Mouse (Mus musculus) kidney, embryonic 14.5 days (tissue): Measurements from ENCODE around the gene Fbxl17. TPM values are rescaled to one million over a fixed set of nuclear protein-coding genes. Genes with fewer than 3 reads are reported as not detected.

ENCODE experiments used
- ATAC-seq: fragments of 200-750 bp; cut with Nextera tagmentation; 2 replicates; pipeline ENCODE4 v1.8.0; 2017; ENCODE audit warnings: moderate number of reproducible peaks, mild to moderate bottlenecking, moderate TSS enrichment, moderate library complexity; ENCODE audit not compliant: low FRiP score, low TSS enrichment
- H3K27ac ChIP-seq: fragments of 300-500 bp; sonication (generic); 2 replicates; pipeline ENCODE4 v1.5.1; 2014; ENCODE audit warnings: low read depth, mild to moderate bottlenecking, low read length, moderate library complexity, mixed read lengths
- H3K27me3 ChIP-seq: fragments of 300-500 bp; sonication (generic); 2 replicates; pipeline ENCODE4 v1.6.1; 2014; ENCODE audit warnings: mild to moderate bottlenecking, low read length; ENCODE audit not compliant: control insufficient read depth, insufficient read depth
- H3K36me3 ChIP-seq: fragments of 300-500 bp; sonication (generic); 2 replicates; pipeline ENCODE4 v1.6.1; 2014; ENCODE audit warnings: low read length, mixed read lengths; ENCODE audit not compliant: control insufficient read depth, insufficient read depth
- H3K4me1 ChIP-seq: fragments of 300-500 bp; sonication (generic); 2 replicates; pipeline ENCODE4 v1.6.1; 2014; ENCODE audit warnings: low read length, mixed read lengths; ENCODE audit not compliant: control insufficient read depth, insufficient read depth
- H3K4me2 ChIP-seq: fragments of 300-500 bp; sonication (generic); replicated peaks from 2 replicates; pipeline ENCODE4 v1.6.1; 2014; ENCODE audit warnings: low read depth, mild to moderate bottlenecking, low read length
- H3K4me3 ChIP-seq: fragments of 300-500 bp; sonication (generic); 2 replicates; pipeline ENCODE4 v1.5.1; 2014; ENCODE audit warnings: mild to moderate bottlenecking, low read length
- H3K9ac ChIP-seq: fragments of 300-500 bp; sonication (generic); 2 replicates; pipeline ENCODE4 v1.6.1; 2014; ENCODE audit warnings: low read depth, mild to moderate bottlenecking, low read length, moderate library complexity
- H3K9me3 ChIP-seq: fragments of 300-500 bp; sonication (generic); 2 replicates; pipeline ENCODE4 v1.6.1; 2016; ENCODE audit warnings: low read length; ENCODE audit not compliant: control insufficient read depth
- WGBS: fragments of 180-500 bp; shearing (Covaris S2); extraction: QIAGEN DNeasy Blood & Tissue Kit; methylation state at CpG from one replicate; pipeline ENCODE4 v1.1.7; 2014; 5-methylcytosine and 5-hydroxymethylcytosine counted together
- polyA plus RNA-seq: library from polyadenylated mRNA; unstranded; fragments of >200 nt; fragmentation: Nextera tagmentation; extraction: Ambion mirVana; gene quantifications from 2 replicates; pipeline ENCODE4 v1.2.1, GENCODE M21; 2014

The Fbxl17 gene
- polyA plus RNA-seq, 1 experiment from 2014 or later = 8.8 TPM

DNA sequence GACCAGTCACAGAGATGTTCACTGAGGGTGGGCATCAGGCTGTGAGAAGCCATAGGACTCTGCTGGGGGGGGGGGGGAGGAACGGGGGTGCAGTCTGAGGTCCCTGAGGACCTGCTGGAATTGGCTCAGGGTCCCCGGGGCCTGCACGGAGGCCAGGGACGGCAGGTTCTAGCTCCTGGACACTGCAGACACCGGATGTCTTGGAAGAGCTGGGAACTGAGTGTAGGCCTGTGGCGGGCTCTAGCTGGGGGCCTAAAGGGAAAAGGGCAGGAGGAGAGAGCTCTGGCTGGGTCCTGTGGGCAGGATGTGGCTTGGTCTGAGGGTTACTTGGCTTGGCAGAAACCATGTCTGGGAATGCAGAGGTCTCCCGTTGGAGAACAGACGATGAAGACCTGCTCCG lies 254.3 kb downstream of the Fbxl17 start:
- Histone ChIP-seq H3K4me3 (no peak overlapping the region), H3K36me3 (no peaks in the 10 kb centered on the region), H3K9ac (no peak overlapping the region), H3K4me2 (no peak overlapping the region), H3K27me3 (no peaks in the 10 kb centered on the region), H3K4me1 (0 out of 2 replicates have a peak, but pooled peaks cover 4% of the 10 kb centered on the region), H3K9me3 (no peaks in the 10 kb centered on the region), H3K27ac (no peak overlapping the region)
- ATAC-seq = no peak
- 95% methylated on average over 9 of the region's 9 CpGs for WGBS

DNA sequence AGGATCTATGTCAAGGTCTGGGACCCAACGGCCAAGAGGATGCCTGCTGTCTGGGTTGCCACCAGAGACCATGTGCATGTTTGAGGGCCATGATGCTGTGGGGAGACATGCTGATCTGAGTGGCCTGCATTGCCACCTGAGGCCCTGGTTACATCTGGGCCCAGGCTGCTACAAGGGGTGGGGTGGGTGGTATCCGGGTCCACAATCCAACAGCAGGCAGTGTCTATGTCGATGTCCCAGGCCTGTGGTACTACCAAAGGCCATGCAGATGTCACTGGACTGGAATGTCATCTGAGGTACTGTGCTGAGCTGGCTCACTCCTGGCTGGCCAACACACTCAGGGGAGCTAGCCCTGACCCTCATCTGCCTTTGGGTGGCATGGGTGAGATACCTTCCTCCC lies 257.1 kb downstream of the Fbxl17 start:
- no peak for ATAC-seq
- no peaks in the 10 kb centered on the region for H3K27me3 ChIP-seq
- no peaks in the 10 kb centered on the region for H3K36me3 ChIP-seq
- H3K9me3 ChIP-seq = no peaks in the 10 kb centered on the region
- H3K4me2 ChIP-seq = no peak overlapping the region
- H3K27ac ChIP-seq = no peak overlapping the region
- H3K9ac ChIP-seq = no peak overlapping the region
- H3K4me3 ChIP-seq = no peak overlapping the region
- 0 out of 2 replicates have a peak, but pooled peaks cover 4% of the 10 kb centered on the region for H3K4me1 ChIP-seq
- 98% methylated on average over 3 of the region's 3 CpGs for WGBS

DNA sequence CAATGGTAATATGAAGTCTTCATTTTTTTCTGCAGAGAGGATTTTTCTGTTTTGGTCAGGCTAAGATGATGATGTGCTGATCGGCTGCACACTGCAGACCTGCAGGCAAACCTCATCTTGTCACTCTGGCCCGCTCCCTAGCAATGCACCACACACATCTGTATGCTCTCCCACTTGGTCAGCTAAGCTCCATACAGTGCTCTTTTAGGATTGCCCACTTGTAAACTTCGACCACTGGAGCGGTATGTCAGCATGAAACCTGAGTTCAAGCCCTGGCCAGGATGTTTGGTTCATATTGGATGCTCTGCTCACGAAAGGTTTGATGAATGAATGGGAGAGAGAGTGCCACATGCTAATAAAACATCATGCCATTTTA lies 259.1 kb downstream of the Fbxl17 start:
- no peaks in the 10 kb centered on the region for H3K36me3 ChIP-seq
- no peaks in the 10 kb centered on the region for H3K27me3 ChIP-seq
- no peak overlapping the region for H3K9ac ChIP-seq
- no peak overlapping the region for H3K4me2 ChIP-seq
- no peak overlapping the region for H3K27ac ChIP-seq
- H3K9me3 ChIP-seq = no peaks in the 10 kb centered on the region
- no peaks in the 10 kb centered on the region for H3K4me1 ChIP-seq
- no peak overlapping the region for H3K4me3 ChIP-seq
- WGBS = 80% methylated on average over 5 of the region's 5 CpGs
- no peak for ATAC-seq

DNA sequence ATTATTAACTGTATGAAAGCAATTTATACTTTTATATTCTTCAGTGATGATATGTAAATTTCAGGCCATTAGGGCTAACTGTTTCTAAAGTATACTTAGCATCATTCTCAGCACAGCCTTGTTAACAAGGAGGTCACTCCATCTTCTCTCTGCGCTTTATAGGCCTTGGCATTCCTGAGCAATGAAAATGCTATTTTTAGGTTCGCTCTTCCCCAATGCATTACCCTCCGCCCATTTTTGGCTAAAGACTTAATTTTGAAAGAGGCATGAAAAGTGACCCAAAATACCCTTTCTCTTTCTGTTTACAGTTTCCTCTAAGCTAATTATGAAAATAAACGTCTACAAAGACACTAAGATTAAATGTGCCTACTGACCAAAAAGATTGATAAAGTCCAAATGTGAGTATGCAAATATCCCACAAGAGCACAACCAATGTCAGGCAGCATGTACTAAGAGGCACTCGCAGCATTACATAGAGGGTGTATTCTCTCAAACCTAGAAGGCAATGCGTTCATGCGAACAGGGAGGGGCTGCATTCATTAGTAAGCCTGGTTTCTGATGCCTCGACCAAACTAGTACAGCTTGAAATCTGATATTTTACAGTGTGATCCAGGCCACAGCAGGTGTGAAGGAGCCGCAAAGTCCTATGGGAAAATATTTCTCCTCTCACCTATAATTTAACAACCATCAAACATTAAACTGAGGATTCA lies 259.6 kb downstream of the Fbxl17 start:
- WGBS = 67% methylated on average over 9 of the region's 9 CpGs
- Histone ChIP-seq H3K9me3 (no peaks in the 10 kb centered on the region), H3K27ac (no peak overlapping the region), H3K4me2 (no peak overlapping the region), H3K4me3 (no peak overlapping the region), H3K36me3 (no peaks in the 10 kb centered on the region), H3K4me1 (no peaks in the 10 kb centered on the region), H3K9ac (no peak overlapping the region), H3K27me3 (no peaks in the 10 kb centered on the region)
- ATAC-seq = no peak

DNA sequence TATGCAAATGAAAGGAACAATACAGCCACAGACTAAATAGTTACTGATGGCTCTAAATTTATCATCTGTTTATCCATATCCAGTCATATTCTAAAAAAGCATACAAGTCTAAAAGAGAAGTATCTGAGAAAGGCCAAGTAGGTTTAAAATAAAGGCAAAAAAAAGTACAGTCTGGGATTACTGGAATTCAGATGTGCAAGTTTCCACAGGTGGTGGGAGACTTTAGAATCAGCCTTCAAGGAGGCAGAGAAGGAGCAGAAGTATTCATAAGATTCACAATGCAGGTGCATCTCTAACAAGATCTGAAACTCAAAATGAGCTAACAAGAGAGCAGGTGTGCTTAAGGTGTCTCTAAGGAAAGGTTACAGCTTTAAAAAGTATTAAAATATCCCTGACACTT lies 263.0 kb downstream of the Fbxl17 start:
- H3K4me3 ChIP-seq = no peak overlapping the region
- no peak for ATAC-seq
- H3K9me3 ChIP-seq = no peaks in the 10 kb centered on the region
- H3K9ac ChIP-seq = no peak overlapping the region
- H3K4me2 ChIP-seq = no peak overlapping the region
- no peak overlapping the region for H3K27ac ChIP-seq
- no peaks in the 10 kb centered on the region for H3K36me3 ChIP-seq
- H3K27me3 ChIP-seq = no peaks in the 10 kb centered on the region
- no peaks in the 10 kb centered on the region for H3K4me1 ChIP-seq

DNA sequence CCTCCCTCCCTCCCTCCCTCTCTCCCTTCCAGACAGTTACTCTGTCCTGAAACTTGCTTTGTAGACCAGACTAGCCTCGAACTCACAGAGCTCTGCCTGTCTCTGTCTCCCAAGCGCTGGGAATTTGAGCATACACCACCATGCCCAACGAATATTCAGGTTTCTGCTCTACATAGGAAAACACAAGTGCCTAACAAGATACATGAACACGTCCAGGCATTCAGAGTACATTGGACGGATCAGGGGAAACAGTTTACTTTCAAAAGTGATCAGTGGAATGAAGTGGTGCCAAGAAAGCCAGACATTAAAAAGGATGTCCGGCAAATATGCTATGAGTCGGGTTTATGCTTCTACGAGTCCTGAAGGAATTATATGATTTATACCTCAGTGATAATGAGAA lies 263.6 kb downstream of the Fbxl17 start:
- 88% methylated on average over 8 of the region's 8 CpGs for WGBS
- Histone ChIP-seq H3K27me3 (no peaks in the 10 kb centered on the region), H3K36me3 (no peaks in the 10 kb centered on the region), H3K4me3 (no peak overlapping the region), H3K27ac (no peak overlapping the region), H3K4me1 (no peaks in the 10 kb centered on the region), H3K9me3 (no peaks in the 10 kb centered on the region), H3K4me2 (no peak overlapping the region), H3K9ac (no peak overlapping the region)
- no peak for ATAC-seq

DNA sequence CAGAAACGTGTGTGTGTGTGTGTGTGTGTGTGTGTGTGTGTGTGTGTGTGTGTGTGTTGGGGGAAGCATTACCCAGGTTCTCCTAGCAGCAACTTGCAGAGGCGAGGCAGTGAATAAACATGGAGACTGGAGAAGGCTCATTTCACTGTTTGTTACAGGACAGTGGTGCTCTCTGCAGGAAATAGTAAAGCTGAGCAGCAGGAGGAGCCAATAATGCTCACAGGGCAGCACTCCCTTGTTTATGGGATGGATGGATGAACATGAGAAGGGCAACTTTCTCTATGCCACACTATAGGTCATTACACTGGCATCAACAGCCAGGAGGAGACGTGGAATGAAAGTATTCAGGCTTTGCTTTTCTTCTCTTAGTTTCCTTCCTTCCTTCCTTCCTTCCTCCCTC lies 264.0 kb downstream of the Fbxl17 start:
- Histone ChIP-seq H3K4me1 (no peaks in the 10 kb centered on the region), H3K4me2 (no peak overlapping the region), H3K27ac (no peak overlapping the region), H3K4me3 (no peak overlapping the region), H3K9me3 (no peaks in the 10 kb centered on the region), H3K27me3 (no peaks in the 10 kb centered on the region), H3K36me3 (no peaks in the 10 kb centered on the region), H3K9ac (no peak overlapping the region)
- WGBS = 49% methylated on average over 3 of the region's 3 CpGs
- 0 out of 2 replicates have a peak, but pooled peaks have one; percentile 49 for ATAC-seq

DNA sequence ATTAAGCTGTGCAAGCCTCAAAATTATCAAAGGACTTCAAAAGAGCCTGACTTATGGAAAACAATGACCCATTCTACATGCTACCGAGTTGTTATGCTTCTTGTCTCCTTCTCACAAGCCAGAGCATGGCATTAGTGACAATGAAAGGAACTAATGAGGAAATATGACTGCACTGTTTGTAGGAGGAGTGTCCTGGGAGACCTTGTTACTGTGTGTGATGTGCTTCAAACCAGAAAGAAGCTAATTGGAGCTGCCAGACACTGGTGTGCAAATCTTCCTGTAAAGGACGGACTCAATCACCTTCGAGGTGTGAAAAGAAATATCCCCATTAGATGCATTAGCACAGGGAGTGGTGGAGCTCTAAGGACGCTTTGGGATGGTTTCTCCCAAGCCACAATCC lies 270.7 kb downstream of the Fbxl17 start:
- Histone ChIP-seq H3K27ac (no peak overlapping the region), H3K4me1 (0 out of 2 replicates have a peak, but pooled peaks cover 2% of the 10 kb centered on the region), H3K36me3 (no peaks in the 10 kb centered on the region), H3K4me2 (no peak overlapping the region), H3K9me3 (no peaks in the 10 kb centered on the region), H3K9ac (no peak overlapping the region), H3K4me3 (no peak overlapping the region), H3K27me3 (no peaks in the 10 kb centered on the region)
- 39% methylated on average over 4 of the region's 4 CpGs for WGBS
- no peak for ATAC-seq

DNA sequence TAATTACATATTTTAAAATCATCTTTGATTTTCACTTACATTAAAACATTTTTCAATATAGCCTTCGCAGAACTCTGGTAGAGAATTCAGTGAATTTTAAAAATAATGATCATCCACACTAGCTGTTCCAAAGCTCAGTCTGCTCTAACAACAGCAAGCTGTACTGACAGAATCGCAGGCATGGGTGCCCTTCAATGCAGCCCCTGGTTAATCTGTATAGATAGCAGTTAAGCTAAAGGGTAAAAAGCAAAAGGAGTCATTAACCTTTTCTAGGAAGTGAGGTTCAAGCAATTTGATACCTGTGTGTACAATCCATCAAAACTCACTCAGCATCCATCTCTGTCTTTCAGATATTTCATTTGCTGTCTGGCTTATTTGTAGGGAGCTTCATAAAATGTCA lies 273.4 kb downstream of the Fbxl17 start:
- peak; percentile 50; the same call in 1 of the 2 replicates for ATAC-seq
- no peaks in the 10 kb centered on the region for H3K27me3 ChIP-seq
- 56% methylated on average over 2 of the region's 2 CpGs for WGBS
- H3K4me1 ChIP-seq = 0 out of 2 replicates have a peak, but pooled peaks cover 2% of the 10 kb centered on the region
- no peaks in the 10 kb centered on the region for H3K36me3 ChIP-seq
- H3K9ac ChIP-seq = no peak overlapping the region
- H3K27ac ChIP-seq = no peak overlapping the region
- no peaks in the 10 kb centered on the region for H3K9me3 ChIP-seq
- H3K4me2 ChIP-seq = no peak overlapping the region
- H3K4me3 ChIP-seq = no peak overlapping the region
